Mouse (Mus musculus) cerebellum, postnatal 4 days (tissue): ENCODE measurements around the gene Pjvk.
"Not testable (repeated sequence)": the region's sequence is repeated elsewhere in the genome, so short reads cannot be mapped to it uniquely, and the experiment has no call there.

ENCODE experiments used
- DNase-seq, 2 experiments: peaks; one replicate each; pipeline ENCODE4 v3.0.0; 2022; ENCODE audit warnings: low spot score in 2 of 2, mixed read lengths in 1 of 2

Gene Pjvk

GRCm38 (mm10) chr2:76647883-76648570, at the start of gene Pjvk, which contains the start of gene Prkra:
TSS of gene Pjvk (plus strand) at chr2:76648476.
TSS of gene Prkra (minus strand) at chr2:76648015.
- DNase-seq = peak; percentile 99

- DNase-seq = no peak
These were observed 49.1 kb upstream of the Pjvk start for GRCm38 (mm10) chr2:76599214-76599613.

DNA sequence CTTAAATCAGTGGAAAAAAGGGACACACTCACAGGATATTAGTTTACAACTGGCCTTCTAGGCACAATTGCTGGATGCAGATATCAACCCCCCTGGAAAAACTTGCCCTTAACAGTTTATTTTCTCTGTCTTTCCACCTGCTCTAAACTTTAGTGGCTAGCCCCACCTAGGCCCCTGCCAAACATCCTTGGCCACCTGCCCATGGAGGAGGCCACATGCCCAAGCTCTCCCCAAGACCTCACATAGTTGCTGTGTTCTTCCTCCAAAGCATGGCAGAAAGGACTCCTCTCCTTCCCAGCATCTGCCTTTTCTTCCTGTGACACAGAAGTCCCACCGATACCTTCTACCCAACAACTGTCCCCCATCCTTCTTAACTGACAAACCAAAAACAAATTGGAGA, 46.0 kb upstream of the Pjvk start:
- no peak for DNase-seq

GRCm38 (mm10) chr2:76606704-76607103, 41.6 kb upstream of the Pjvk start:
- DNase-seq = no peak

- no peak for DNase-seq
These were observed 37.8 kb upstream of the Pjvk start for GRCm38 (mm10) chr2:76610326-76611104.

DNA sequence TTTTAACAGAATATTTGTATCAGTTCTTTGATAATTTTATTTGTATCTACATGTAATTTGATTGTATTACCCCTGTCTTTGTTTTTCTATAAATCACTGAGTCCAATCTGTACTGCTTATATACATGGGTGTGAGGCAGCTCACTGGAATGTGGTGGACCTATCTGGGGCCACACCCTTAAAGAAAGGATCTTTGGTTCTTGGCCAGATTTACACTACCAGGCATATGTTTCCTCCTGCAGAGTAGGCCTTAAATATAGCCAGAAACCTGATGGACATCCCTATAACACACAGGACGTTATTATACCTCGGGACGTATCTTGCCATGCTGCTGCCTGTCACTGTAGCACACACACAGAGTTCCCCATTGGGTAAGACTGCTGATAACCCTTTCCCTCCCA, 36.3 kb upstream of the Pjvk start:
- DNase-seq = no peak

DNA sequence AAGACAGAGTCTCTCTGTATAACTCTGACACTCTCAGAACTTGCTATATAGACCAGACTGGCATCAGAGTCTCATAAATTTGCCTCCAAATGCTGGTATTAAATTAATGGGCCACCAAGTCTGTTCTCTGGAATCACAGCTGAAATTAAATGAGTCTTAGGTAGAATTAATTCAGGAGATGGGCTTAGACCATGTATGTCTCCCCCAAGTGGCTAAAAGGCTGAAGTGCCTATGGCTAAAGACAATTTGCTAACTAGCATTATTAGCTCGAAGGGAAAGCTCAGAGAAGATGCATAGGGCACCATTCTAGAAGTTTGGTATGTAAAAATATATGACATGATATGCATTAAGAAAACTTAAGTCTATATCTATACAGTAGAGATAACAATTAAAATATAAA, 30.2 kb upstream of the Pjvk start:
- DNase-seq = peak in 1 of 2 experiments; percentile 41

DNA sequence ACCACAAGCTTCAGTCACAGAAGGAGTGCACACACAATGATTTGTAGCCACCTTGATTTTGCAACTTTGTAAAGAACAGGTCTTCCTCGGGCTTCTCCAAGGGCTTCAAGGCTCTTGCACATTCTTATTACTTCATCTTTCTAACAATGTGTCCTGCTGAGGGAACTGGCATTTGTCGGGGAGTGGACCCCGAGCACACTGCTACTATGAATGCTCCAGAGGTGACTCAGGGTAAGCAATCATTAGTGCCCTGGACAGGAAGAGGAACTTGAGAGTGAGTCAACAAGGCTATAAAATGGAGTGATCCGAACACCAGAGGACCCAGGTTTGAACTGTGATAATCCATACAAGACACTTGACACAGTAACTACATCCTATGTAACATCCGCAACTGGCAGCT, 28.1 kb upstream of the Pjvk start:
- no peak for DNase-seq

- DNase-seq = no peak
These were observed 26.6 kb upstream of the Pjvk start for GRCm38 (mm10) chr2:76621724-76622123.

DNA sequence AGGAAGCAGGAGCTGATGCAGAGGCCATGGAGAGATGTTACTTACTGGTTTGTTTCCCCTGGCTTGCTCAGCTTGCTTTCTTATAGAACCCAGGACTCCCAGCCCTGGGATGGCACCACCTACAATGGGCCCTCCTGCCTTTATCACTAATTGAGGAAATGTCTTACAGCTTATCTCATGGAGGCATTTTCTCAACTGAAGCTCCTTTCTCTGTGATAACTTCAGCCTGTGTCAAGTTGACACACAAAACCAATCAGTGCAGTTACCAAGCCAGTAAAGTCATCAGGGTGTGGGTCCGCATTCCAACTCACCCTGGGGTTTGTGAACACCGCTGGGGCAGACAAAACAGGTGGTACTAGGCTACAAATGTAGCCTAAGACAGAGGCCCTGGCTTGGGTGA, 26.0 kb upstream of the Pjvk start:
- not testable (repeated sequence) for DNase-seq

- no peak for DNase-seq
These were observed 18.0 kb upstream of the Pjvk start for GRCm38 (mm10) chr2:76630293-76630692.

DNA sequence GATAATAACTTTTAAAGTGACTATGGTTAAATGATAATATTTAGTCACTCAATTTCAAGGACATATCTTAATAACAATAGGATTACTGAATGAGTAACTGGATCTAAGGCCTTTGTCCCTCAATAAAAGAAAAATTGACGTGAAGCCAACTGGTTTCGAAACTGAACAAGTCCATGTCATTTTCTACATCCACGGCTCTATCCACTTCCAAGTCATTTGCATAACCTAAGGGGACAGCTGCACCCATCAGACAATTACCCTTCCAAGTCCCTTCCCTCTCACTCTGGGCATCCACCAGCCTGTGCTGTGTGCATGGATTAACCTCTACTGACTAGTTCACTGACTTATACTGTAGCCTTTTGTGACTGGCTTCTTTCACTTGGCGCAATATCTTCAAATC, 16.7 kb upstream of the Pjvk start:
- DNase-seq = no peak

- no peak for DNase-seq
These were observed 8.6 kb upstream of the Pjvk start for GRCm38 (mm10) chr2:76639637-76640036.

DNA sequence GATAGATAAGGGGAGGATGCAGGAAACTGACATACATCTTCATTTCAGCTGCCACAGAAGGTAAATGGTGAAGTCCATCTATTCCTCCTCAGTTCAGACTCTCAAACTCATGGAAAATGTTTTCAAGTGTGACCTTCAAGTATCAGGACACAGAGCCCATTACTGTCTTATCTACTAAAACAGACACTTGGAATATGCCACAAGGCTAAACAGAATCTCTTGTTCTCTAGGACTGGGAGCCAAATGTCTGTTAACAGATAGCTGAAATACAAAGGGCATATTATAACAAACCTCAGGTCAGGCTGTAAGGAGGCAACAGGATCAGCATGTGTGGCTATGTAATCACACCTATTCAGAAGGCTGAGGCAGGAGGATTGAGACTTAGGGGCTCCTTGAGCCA, 4.5 kb upstream of the Pjvk start:
- DNase-seq = no peak

- DNase-seq = no peak
These were observed 821 bp upstream of the Pjvk start for GRCm38 (mm10) chr2:76647441-76647869.

GRCm38 (mm10) chr2:76648666-76649141, 428 bp downstream of the Pjvk start:
- DNase-seq = no peak

- no peak for DNase-seq
These were observed 4.8 kb downstream of the Pjvk start for GRCm38 (mm10) chr2:76653070-76653469.

- no peak for DNase-seq
These were observed 6.4 kb downstream of the Pjvk start for GRCm38 (mm10) chr2:76654646-76655045.

DNA sequence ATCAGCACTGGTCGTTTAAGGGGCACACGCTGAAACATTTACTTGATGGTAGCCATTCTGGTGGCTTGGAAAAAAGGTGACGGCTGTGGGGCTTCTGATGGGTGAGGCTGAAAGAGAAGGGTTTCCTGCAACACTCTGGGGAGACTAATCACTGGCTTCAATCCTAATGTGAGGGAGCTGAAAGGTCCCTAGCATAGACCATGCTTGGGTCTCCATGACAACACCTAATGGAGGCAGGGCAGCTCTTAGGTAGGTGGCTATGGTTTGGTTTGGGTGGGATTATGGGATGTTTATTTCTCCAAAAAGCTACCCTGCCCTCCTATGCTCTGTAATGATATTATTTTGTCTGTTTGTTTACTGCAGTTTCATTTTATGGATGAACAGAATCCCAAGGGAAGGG, 7.2 kb downstream of the Pjvk start:
- no peak for DNase-seq

- no peak for DNase-seq
These were observed 7.7 kb downstream of the Pjvk start for GRCm38 (mm10) chr2:76655982-76656381.

GRCm38 (mm10) chr2:76658551-76658950, 10.3 kb downstream of the Pjvk start:
- DNase-seq = no peak

DNA sequence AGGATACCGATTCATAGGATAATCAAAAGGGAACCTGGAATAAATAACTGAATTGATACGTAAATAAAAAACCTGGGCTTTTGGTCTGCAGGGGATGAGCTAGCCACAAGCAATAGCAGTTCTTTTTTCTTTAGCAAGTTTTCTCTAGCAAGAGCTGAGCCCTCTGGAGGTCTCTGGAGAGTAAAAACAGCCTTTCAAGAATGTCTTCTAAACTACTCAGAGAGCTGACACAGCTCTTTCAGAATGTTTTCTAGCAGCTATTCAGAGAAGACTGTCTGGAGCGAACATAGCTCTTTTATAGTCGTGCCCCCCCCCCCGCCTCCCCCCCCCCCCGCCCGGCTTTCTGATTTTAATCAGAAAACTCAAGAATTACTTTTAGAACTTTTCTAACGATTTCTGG, 11.1 kb downstream of the Pjvk start:
- no peak for DNase-seq

DNA sequence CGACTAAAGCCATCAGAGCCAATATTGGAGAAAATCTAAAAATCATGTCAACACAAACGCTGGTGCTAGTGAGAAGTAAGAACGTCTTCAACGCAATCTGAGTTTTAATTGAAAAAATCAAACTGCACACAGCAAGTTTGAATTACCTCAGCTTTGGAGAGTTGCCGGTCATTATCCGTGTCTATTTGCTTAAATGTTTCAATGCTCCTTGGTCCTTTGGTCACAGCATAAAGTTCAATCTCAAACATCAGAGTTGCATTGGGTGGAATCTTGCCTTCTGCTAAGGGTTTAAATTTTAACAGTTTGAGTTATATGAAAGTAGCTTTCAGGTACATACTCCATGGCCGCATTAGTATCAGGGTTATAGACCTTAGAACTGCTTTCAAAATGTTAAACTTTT, 17.3 kb downstream of the Pjvk start:
- no peak for DNase-seq
